Mouse (Mus musculus) spleen, adult 2 months (tissue): ENCODE data around the gene Ankrd44. TPM values are rescaled to one million over a fixed set of nuclear protein-coding genes. Genes with fewer than 3 reads are reported as not detected.

Experiments
- DNase-seq, 2 experiments: peaks; one replicate each; pipeline versions ENCODE4 v3.0.0 to v3.0.0-alpha.2; 2012 to 2021; ENCODE audit warnings: low spot score in 2 of 2, low read depth in 1 of 2
- H3K27ac ChIP-seq: fragments of 200-500 bp; 2 replicates; pipeline ENCODE4 v1.5.1; 2012; ENCODE audit warnings: low read length, inconsistent platforms; ENCODE audit not compliant: insufficient read depth
- H3K27me3 ChIP-seq: fragments of 200-500 bp; 2 replicates; pipeline ENCODE4 v1.6.1; 2012; ENCODE audit warnings: mild to moderate bottlenecking, moderate library complexity, low read length, inconsistent platforms; ENCODE audit not compliant: control insufficient read depth, insufficient read depth
- H3K36me3 ChIP-seq: fragments of 200-500 bp; 2 replicates; pipeline ENCODE4 v1.6.1; 2012; ENCODE audit warnings: mild to moderate bottlenecking, low read length, inconsistent platforms; ENCODE audit not compliant: control insufficient read depth, insufficient read depth
- H3K4me1 ChIP-seq: fragments of 200-500 bp; 2 replicates; pipeline ENCODE4 v1.6.1; 2011; ENCODE audit warnings: inconsistent platforms; ENCODE audit not compliant: control insufficient read depth, insufficient read depth, insufficient read length
- H3K4me3 ChIP-seq: fragments of 200-500 bp; 2 replicates; pipeline ENCODE4 v1.5.1; 2011; ENCODE audit warnings: mild to moderate bottlenecking, inconsistent platforms; ENCODE audit not compliant: insufficient read depth, insufficient read length; ENCODE audit errors: extremely low read depth
- CTCF ChIP-seq: fragments of 200-500 bp; IDR thresholded peaks from 2 replicates; pipeline ENCODE4 v1.5.1; 2011; ENCODE audit warnings: mild to moderate bottlenecking, inconsistent platforms; ENCODE audit not compliant: insufficient read depth, insufficient read length, insufficient replicate concordance; ENCODE audit errors: extremely low read depth
- POLR2A ChIP-seq: fragments of 200-500 bp; IDR thresholded peaks from 2 replicates; pipeline ENCODE4 v1.6.1; 2011; ENCODE audit warnings: low read depth, low read length, inconsistent platforms
- WGBS: fragments of 180-500 bp; shearing (Covaris S2); methylation state at CpG from one replicate; pipeline ENCODE4 v1.1.7; 2018; 5-methylcytosine and 5-hydroxymethylcytosine counted together
- polyA plus RNA-seq: library from polyadenylated mRNA; depleted of rRNA; stranded (reverse); fragments of >200 nt; gene quantifications from 2 replicates; pipeline ENCODE4 v1.2.3, GENCODE M21; 2012

The Ankrd44 gene
- polyA plus RNA-seq, 1 experiment = 43.1 TPM

- TF ChIP-seq CTCF = no peak
- no peak for TF ChIP-seq POLR2A
- Histone ChIP-seq H3K27me3 (no peaks in the 10 kb centered on the region), H3K4me3 (no peak overlapping the region), H3K27ac (no peak overlapping the region), H3K4me1 (no peaks in the 10 kb centered on the region), H3K36me3 (peaks cover 10% of the 10 kb centered on the region)
- WGBS = 92% methylated on average over 8 of the region's 8 CpGs
- no peak for DNase-seq
Observed at GRCm38 (mm10) chr1:54707888-54708565, 218.2 kb downstream of the Ankrd44 start.

DNA sequence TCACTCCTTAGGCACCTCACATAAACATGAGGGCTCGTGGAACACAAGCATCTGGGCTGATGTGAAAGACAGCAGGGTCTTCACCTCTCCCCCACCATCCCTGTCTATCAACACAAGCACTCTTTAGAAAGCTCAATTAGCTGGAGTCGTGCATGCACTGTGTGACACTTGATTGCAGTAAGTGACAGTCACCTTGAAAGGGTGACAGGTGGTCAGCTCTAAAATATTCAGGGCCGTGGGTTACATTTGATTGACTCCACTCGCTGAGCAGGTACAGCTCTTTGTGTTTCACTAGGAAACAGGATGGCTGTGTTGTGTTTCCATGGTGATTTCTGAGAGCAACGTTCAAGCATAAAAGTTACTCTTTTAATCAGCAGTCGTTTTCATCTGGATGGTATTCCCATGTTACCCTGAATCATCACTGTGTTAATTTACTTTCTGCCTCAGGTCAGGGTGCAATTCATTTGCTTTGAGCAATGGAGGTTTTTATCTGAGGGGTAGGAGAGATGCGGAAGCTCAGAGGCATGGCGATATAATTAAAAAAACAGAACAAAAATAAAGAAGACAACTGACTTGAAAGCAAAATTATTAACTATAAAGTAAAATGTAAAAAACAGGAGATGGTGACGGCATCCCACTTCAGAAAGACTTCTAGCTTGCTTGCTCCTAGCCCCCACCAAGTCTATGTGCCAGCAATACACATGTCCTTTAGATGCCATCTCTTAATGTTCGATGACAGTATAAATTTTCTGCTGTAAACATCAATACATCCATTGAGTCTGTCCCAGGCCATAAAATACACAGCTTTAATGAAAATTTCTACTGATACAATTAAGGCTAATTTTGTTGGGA lies 218.9 kb downstream of the Ankrd44 start:
- Histone ChIP-seq H3K4me1 (no peaks in the 10 kb centered on the region), H3K27me3 (no peaks in the 10 kb centered on the region), H3K36me3 (peaks cover 8% of the 10 kb centered on the region), H3K27ac (no peak overlapping the region), H3K4me3 (no peak overlapping the region)
- TF ChIP-seq POLR2A = no peak
- TF ChIP-seq CTCF = no peak
- WGBS = 87% methylated on average over 10 of the region's 10 CpGs
- DNase-seq = no peak

DNA sequence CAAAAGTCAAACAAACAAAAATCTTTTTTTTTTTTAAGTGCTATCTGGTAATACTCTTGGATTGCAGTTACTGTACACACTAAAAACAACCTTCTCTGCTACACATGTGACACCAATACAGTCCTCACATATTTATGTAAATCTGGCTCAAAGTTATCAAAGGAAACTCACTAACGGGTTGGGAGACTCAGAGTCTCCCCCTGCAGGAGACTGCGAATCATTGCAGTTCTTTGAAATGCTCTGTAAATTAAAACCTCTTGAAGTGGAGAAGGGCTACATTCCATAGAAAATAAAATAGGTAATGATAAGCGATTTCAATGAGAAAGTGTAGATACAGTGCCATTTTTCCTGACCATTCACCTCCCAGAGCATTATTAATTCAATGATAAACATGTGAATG lies 219.6 kb downstream of the Ankrd44 start:
- 40% methylated on average over 3 of the region's 3 CpGs for WGBS
- peak in 1 of 2 experiments; percentile 5 for DNase-seq
- Histone ChIP-seq H3K4me1 (no peaks in the 10 kb centered on the region), H3K27ac (no peak overlapping the region), H3K27me3 (no peaks in the 10 kb centered on the region), H3K36me3 (peaks cover 6% of the 10 kb centered on the region), H3K4me3 (no peak overlapping the region)
- TF ChIP-seq POLR2A (no peak), CTCF (peak; percentile 31; the same call in 1 of the 2 replicates)

DNA sequence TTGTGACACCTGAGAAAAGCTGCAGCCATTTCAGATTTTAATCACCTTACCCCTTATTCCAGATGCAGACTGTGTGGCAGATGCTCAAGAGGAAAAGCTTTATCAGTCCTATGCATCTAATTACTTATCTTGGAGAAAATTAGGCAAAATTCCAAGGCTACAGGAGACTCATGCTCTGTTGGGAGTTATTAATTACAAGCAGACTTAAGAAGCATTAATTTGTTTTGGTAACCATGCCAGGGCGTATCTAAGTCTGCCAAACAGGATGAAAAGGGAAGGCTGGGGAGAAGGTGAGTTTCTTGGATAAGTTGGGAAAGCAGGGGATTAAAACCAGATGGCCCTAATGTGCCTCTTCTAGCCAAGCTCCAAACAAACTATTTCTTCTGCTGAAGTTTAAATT lies 222.7 kb downstream of the Ankrd44 start:
- no peak overlapping the region for H3K27ac ChIP-seq
- 88% methylated on average over 1 of the region's 1 CpGs for WGBS
- DNase-seq = no peak

GRCm38 (mm10) chr1:54702918-54703317 lies 223.3 kb downstream of the Ankrd44 start:
- TF ChIP-seq POLR2A (no peak), CTCF (no peak)
- Histone ChIP-seq H3K27ac (no peak overlapping the region), H3K4me3 (no peak overlapping the region), H3K4me1 (no peaks in the 10 kb centered on the region), H3K36me3 (peaks cover 5% of the 10 kb centered on the region), H3K27me3 (no peaks in the 10 kb centered on the region)
- no peak for DNase-seq

More for the DNA sequence above, 222.7 kb downstream of the Ankrd44 start:
- no peaks in the 10 kb centered on the region for H3K4me1 ChIP-seq
- H3K36me3 ChIP-seq = peaks cover 6% of the 10 kb centered on the region
- no peak overlapping the region for H3K4me3 ChIP-seq
- no peaks in the 10 kb centered on the region for H3K27me3 ChIP-seq
- no peak for TF ChIP-seq POLR2A
- no peak for TF ChIP-seq CTCF

- Histone ChIP-seq H3K4me1 (no peaks in the 10 kb centered on the region), H3K36me3 (peaks cover 9% of the 10 kb centered on the region), H3K27ac (no peak overlapping the region), H3K4me3 (no peak overlapping the region), H3K27me3 (no peaks in the 10 kb centered on the region)
- DNase-seq = no peak
- TF ChIP-seq CTCF = no peak
- TF ChIP-seq POLR2A = no peak
- 85% methylated on average over 3 of the region's 3 CpGs for WGBS
Observed at GRCm38 (mm10) chr1:54695396-54695795, 230.8 kb downstream of the Ankrd44 start.

GRCm38 (mm10) chr1:54691824-54692223 lies 234.4 kb downstream of the Ankrd44 start:
- Histone ChIP-seq H3K4me3 (no peak overlapping the region), H3K4me1 (no peaks in the 10 kb centered on the region), H3K27ac (no peak overlapping the region), H3K27me3 (no peaks in the 10 kb centered on the region), H3K36me3 (peaks cover 9% of the 10 kb centered on the region)
- DNase-seq = no peak
- TF ChIP-seq POLR2A (no peak), CTCF (no peak)
